Mouse (Mus musculus): ENCODE measurements around the gene Cerkl. TPM values are rescaled to one million over a fixed set of nuclear protein-coding genes. Genes with fewer than 3 reads are reported as not detected.

Cerkl gene
- polyA plus RNA-seq, 1 experiment from 2014 or later = 4.9 TPM

DNA sequence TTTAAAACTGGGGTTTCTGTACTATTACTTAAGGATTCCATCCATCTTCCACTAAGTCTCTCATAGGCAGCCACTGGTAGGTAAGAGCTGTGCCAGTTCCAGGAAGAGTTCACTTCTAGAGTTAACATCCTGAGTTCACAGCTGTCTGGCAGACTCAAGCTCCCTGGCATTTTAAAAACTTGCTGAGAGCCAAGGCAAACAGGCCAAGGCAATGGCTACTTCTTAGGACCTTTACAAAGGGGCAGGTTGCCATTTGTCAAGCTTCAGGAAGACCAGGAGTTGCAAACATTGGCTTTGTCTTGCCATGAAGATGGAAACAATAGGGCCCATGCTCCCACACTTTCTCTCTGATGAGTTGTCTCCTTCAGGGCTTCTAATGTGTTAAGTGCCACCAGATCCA is 26.5 kb downstream of the Cerkl start:
- ATAC-seq (ENCODE audit: low read depth) (no peak), DNase-seq (no peak)
- H3K36me3 ChIP-seq = no peaks in the 10 kb centered on the region
- peaks cover 21% of the 10 kb centered on the region for H3K27me3 ChIP-seq
- H3K9ac ChIP-seq = no peak overlapping the region
- H3K4me3 ChIP-seq (replicated peaks) = no peak overlapping the region
- H3K9me3 ChIP-seq (replicated peaks) = no peaks in the 10 kb centered on the region
- H3K4me1 ChIP-seq (replicated peaks) = 0 out of 2 replicates have a peak, but pooled peaks cover 4% of the 10 kb centered on the region
- H3K27ac ChIP-seq = no peak overlapping the region
- no peak overlapping the region for H3K4me2 ChIP-seq

DNA sequence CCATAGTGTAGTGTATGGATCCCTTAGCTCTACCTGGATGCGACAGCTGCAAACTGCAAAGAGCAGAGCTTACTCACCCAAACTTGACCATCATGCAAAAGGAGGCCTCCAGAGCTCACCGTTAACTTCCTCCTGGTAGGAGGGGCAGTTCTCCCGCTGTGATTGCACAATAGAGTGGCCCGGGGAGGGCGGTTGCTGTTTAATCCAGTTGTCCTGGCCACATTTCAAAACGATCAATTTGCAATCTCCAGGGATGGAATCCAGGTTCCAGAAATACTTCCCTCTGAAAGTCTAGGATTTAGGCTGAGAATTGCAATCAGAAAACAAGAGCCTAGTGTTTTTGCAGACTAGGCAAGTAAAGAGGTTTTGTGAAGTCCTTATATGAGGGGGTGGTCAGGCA is 26.9 kb downstream of the Cerkl start:
- Histone ChIP-seq H3K9me3 (replicated peaks) (no peaks in the 10 kb centered on the region), H3K4me2 (peak overlapping the region; percentile 68; the same call in 1 of the 2 replicates), H3K27ac (no peak overlapping the region), H3K36me3 (no peaks in the 10 kb centered on the region), H3K9ac (no peak overlapping the region), H3K4me3 (replicated peaks) (no peak overlapping the region), H3K4me1 (replicated peaks) (0 out of 2 replicates have a peak, but pooled peaks cover 4% of the 10 kb centered on the region), H3K27me3 (peaks cover 21% of the 10 kb centered on the region)
- no peak for DNase-seq
- WGBS (ENCODE audit: insufficient replicate concordance) = 8% methylated on average over 6 of the region's 6 CpGs
- ATAC-seq (ENCODE audit: low read depth) = no peak

DNA sequence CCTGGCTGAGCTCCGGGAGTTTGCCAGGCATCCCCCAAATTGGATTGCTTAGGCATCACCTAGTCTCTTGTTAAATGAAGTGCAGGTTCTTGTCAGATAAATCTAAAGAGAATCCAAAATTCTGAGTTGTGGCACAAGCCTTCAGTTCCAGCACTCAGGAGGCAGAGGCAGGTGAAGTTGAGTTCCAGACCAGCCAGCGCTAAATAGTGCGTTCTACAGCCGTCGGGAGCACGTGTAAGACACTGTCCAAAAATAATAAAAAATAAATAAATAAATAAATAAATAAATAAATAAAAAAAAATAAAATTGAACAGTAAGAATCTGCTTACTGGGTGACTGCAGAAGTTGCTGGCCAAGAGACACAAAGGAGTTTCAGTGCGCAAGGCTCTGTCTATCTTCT is 27.5 kb downstream of the Cerkl start:
- Histone ChIP-seq H3K27ac (no peak overlapping the region), H3K27me3 (peaks cover 21% of the 10 kb centered on the region), H3K4me1 (replicated peaks) (0 out of 2 replicates have a peak, but pooled peaks cover 4% of the 10 kb centered on the region), H3K9ac (peak overlapping the region; percentile 49; the same call in 1 of the 2 replicates), H3K36me3 (no peaks in the 10 kb centered on the region), H3K4me3 (replicated peaks) (peak overlapping the region; percentile 52), H3K4me2 (peak overlapping the region; percentile 68), H3K9me3 (replicated peaks) (no peaks in the 10 kb centered on the region)
- DNase-seq (no peak), ATAC-seq (ENCODE audit: low read depth) (no peak)
- WGBS (ENCODE audit: insufficient replicate concordance) = 13% methylated on average over 7 of the region's 7 CpGs

DNA sequence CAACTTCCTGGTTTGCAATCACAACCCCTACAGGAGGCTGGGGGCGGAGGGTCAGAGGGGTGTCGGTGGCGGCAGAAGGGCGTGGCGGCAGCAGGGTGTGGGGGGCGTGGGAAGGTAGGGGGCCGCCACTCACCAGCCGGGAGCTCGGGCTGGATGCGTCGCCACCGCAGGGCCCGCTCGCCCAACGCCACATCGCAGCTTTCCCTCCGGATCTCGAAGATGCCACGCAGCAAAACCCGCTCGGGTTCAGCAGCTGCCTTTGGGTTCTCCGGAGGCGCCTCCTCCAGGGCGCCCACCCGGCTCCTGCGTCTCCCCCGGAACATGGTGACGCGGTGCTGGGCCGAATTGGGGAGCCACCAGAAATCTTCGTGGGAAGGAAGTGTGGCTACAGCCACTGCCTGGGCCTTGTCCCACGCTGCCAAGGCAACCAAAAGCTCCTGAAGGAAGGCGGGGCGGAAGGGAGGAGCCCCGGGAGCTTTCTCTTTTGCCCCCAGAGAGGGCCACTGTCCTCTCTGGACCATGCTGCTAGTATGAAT is 27.9 kb downstream of the Cerkl start:
- ATAC-seq (ENCODE audit: low read depth) (no peak), DNase-seq (no peak)
- Histone ChIP-seq H3K27me3 (peaks cover 21% of the 10 kb centered on the region), H3K9ac (peak overlapping the region; percentile 49), H3K9me3 (replicated peaks) (no peaks in the 10 kb centered on the region), H3K4me1 (replicated peaks) (0 out of 2 replicates have a peak, but pooled peaks cover 4% of the 10 kb centered on the region), H3K4me3 (replicated peaks) (peak overlapping the region; percentile 52), H3K36me3 (no peaks in the 10 kb centered on the region), H3K27ac (no peak overlapping the region), H3K4me2 (peak overlapping the region; percentile 68)
- WGBS (ENCODE audit: insufficient replicate concordance) = under 1% methylated on average over 35 of the region's 35 CpGs

DNA sequence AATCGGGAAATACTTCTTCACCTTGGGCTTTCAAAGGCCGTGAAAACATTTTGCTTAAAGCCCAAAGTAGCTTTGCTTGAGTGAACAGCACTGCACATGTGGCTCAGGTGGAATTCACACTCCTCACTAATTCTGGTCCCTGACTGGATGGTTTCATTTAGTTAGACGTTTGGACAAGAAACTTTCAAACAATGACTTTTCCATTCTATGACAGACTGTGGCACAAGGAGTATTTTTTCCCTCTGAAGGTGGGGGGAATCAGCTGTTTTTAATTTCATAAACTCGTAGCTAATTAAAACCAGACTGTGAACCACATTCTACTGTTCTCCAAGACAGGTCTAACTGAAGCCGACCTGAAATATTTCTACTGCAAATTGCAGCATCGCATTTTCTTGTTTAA is 28.6 kb downstream of the Cerkl start:
- Histone ChIP-seq H3K27ac (no peak overlapping the region), H3K9ac (no peak overlapping the region), H3K4me3 (replicated peaks) (no peak overlapping the region), H3K9me3 (replicated peaks) (no peaks in the 10 kb centered on the region), H3K4me2 (no peak overlapping the region), H3K4me1 (replicated peaks) (0 out of 2 replicates have a peak, but pooled peaks cover 4% of the 10 kb centered on the region), H3K27me3 (peaks cover 21% of the 10 kb centered on the region), H3K36me3 (no peaks in the 10 kb centered on the region)
- no peak for DNase-seq
- no peak for ATAC-seq (ENCODE audit: low read depth)
- 34% methylated on average over 6 of the region's 6 CpGs for WGBS (ENCODE audit: insufficient replicate concordance)

DNA sequence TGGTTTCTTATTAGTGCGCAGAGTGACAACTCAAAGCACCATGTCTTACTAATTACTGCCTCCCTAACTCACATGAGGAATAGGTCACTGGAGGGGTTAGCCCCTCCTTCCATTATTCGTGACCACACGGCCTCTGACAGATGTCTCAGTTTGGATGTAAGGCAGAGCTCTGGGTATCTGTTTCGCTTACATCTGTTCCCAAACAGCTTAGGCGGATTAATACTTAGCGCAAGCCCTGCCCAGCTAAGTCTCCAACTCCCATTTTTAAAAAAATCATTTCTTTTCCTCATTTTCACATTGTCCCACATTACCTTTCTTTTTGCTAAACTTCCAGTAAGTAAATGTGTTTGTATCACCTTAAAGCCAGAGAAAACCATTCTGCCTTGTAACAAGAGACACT is 34.9 kb downstream of the Cerkl start:
- WGBS (ENCODE audit: insufficient replicate concordance) = 66% methylated on average over 6 of the region's 6 CpGs
- H3K9ac ChIP-seq = no peak overlapping the region
- ATAC-seq (ENCODE audit: low read depth) = no peak

DNA sequence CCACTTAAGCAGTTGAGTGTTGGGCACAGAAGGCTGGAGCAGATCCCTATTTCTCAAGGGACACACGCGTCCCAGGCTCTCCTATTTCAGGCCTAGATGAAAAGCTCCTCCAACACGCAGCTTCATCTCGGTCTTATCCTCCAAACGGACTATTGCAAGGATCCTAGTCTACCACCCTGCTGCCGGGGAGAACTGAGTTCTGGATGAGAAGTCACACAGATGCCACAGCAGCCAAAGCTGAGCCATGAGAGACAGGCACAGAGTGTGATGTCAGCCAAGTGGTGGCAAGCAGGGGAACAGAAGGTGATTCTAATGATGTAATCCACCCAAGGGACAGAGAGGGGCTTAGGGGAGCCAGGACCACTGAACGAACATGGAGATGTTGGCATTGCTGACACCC is 42.1 kb downstream of the Cerkl start:
- Histone ChIP-seq H3K36me3 (no peaks in the 10 kb centered on the region), H3K27me3 (no peaks in the 10 kb centered on the region), H3K4me2 (no peak overlapping the region), H3K4me3 (replicated peaks) (no peak overlapping the region), H3K9me3 (replicated peaks) (no peaks in the 10 kb centered on the region), H3K4me1 (replicated peaks) (no peaks in the 10 kb centered on the region), H3K9ac (no peak overlapping the region), H3K27ac (no peak overlapping the region)
- ATAC-seq (ENCODE audit: low read depth) (no peak), DNase-seq (no peak)
- 70% methylated on average over 7 of the region's 7 CpGs for WGBS (ENCODE audit: insufficient replicate concordance)

More for the DNA sequence above, 34.9 kb downstream of the Cerkl start:
- no peak for DNase-seq
- Histone ChIP-seq H3K27me3 (no peaks in the 10 kb centered on the region), H3K27ac (no peak overlapping the region), H3K36me3 (no peaks in the 10 kb centered on the region), H3K4me2 (no peak overlapping the region), H3K9me3 (replicated peaks) (no peaks in the 10 kb centered on the region), H3K4me1 (replicated peaks) (no peaks in the 10 kb centered on the region), H3K4me3 (replicated peaks) (no peak overlapping the region)

DNA sequence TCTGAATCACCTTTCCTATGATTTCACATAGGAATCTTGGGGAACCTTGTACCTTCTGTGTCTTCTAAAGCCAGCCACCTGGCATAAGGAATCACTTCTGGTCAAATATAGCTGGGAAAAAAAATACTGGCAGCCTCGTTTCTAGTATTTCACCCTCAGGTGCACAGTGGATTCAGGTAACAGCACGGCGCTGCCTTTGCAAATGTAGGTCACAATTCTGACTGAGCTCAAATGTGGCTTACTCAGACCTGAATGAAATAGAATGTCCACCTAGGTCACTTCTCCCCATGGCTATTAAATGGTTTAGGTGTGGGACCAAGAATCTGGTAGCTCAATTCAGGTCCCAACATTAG is 45.7 kb downstream of the Cerkl start:
- H3K9me3 ChIP-seq (replicated peaks) = no peaks in the 10 kb centered on the region
- H3K4me1 ChIP-seq (replicated peaks) = no peaks in the 10 kb centered on the region
- no peaks in the 10 kb centered on the region for H3K36me3 ChIP-seq
- ATAC-seq (ENCODE audit: low read depth) (no peak), DNase-seq (no peak)
- no peak overlapping the region for H3K4me2 ChIP-seq
- no peaks in the 10 kb centered on the region for H3K27me3 ChIP-seq
- H3K9ac ChIP-seq = no peak overlapping the region
- 68% methylated on average over 3 of the region's 3 CpGs for WGBS (ENCODE audit: insufficient replicate concordance)
- H3K27ac ChIP-seq = no peak overlapping the region
- H3K4me3 ChIP-seq (replicated peaks) = no peak overlapping the region

DNA sequence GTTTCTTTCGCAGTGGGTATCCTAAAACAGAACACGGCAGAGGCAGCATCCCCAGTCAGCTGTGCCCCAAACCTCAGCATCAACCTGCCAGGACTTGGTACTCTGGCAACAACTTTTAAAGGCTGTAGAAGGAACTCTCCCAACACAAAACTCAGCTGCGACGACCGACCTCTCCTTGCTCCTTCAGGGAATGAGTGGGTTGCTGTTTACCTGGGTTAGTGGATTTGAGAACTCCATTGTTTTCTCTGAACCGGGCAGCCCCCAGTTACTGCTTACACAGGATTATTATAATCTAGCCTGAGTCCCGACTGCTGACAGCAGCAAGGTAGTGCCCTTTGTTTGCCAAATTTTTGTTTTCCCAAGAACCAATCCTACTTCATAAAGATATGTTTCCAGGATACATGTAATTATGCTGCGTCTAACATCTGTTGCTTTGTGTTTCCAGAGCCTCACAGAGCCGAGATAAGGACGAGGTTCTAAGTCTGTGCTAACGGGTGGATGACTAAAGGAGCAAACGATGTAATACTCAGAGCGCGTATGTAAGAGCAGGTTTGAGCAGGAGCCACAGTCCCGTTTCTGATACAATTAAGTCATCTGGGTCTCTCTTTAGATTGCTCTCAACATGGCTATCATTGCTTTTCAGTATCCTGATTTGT is 46.2 kb downstream of the Cerkl start:
- no peak overlapping the region for H3K4me2 ChIP-seq
- ATAC-seq (ENCODE audit: low read depth) (no peak), DNase-seq (no peak)
- no peak overlapping the region for H3K27ac ChIP-seq
- H3K36me3 ChIP-seq = no peaks in the 10 kb centered on the region
- no peaks in the 10 kb centered on the region for H3K27me3 ChIP-seq
- no peak overlapping the region for H3K4me3 ChIP-seq (replicated peaks)
- WGBS (ENCODE audit: insufficient replicate concordance) = 54% methylated on average over 15 of the region's 15 CpGs
- H3K9ac ChIP-seq = no peak overlapping the region
- no peaks in the 10 kb centered on the region for H3K9me3 ChIP-seq (replicated peaks)
- H3K4me1 ChIP-seq (replicated peaks) = no peaks in the 10 kb centered on the region

DNA sequence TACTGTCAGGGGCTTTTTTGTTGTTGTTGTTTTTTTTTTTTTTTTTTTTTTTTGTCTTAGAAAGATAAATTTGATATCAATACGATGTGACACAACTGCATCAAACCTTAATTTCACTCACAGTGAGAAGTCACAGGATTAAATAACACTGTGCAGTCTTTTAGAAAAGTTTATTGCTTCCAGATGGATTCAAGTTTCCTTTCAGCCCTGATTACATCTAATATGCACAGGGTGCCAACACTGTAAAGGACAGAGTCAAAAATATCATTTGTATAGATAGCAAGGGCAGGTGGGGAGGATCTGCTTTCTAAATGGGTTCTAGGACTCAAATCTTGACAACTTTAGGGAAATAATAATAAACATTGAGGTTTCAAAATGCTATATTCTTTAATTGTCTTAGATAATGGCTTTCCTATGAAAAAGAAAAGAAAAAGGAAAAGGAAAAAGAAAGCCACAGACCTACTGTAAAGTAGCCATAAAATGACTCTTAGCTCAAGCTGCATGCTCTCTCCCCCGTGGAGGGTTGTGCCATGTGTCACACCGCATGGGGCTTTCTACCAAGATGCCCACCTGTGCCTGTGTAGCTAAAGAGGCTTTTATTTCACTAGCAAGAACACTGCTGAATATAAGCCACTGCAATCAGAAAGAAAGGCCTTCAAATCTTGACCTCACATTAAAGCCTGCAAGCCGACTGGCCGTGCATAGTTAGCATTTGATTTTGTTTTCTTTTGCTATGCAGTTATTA is 50.8 kb downstream of the Cerkl start:
- no peak for DNase-seq
- Histone ChIP-seq H3K27me3 (no peaks in the 10 kb centered on the region), H3K36me3 (no peaks in the 10 kb centered on the region), H3K4me1 (replicated peaks) (no peaks in the 10 kb centered on the region), H3K27ac (no peak overlapping the region), H3K9ac (no peak overlapping the region), H3K4me2 (no peak overlapping the region), H3K9me3 (replicated peaks) (no peaks in the 10 kb centered on the region), H3K4me3 (replicated peaks) (no peak overlapping the region)
- WGBS (ENCODE audit: insufficient replicate concordance) = 69% methylated on average over 5 of the region's 5 CpGs
- ATAC-seq (ENCODE audit: low read depth) = no peak

DNA sequence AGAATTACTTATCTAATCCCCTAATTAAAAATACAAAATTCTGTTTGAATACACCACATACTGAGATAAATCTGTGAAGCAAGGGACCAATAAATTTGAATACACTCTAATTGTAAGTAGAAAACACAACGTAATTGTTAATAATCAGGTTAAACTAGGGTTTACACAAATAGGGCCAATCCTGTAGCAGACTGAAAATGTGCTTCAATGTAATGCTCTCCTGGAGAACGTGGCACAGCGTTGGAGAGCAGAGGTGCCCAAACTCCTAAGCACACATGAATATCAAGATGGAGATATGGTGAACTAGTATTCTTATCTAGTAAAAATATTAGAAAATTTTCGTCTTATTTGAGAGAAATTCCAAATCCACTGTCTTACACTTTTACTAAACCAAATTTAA is 56.5 kb downstream of the Cerkl start:
- no peak for ATAC-seq (ENCODE audit: low read depth)
- DNase-seq = no peak
- H3K36me3 ChIP-seq = no peaks in the 10 kb centered on the region
- no peaks in the 10 kb centered on the region for H3K27me3 ChIP-seq
- H3K9ac ChIP-seq = no peak overlapping the region
- H3K4me1 ChIP-seq (replicated peaks) = no peaks in the 10 kb centered on the region
- H3K9me3 ChIP-seq (replicated peaks) = no peaks in the 10 kb centered on the region
- no peak overlapping the region for H3K4me3 ChIP-seq (replicated peaks)
- no peak overlapping the region for H3K27ac ChIP-seq
- WGBS (ENCODE audit: insufficient replicate concordance) = 55% methylated on average over 4 of the region's 4 CpGs
- no peak overlapping the region for H3K4me2 ChIP-seq
